Mouse (Mus musculus) bone marrow, adult 2 months (tissue): ENCODE results near the gene Hadh.

ENCODE experiments used
- CTCF ChIP-seq: fragments of 200-500 bp; IDR thresholded peaks from 2 replicates; pipeline ENCODE4 v1.5.1; 2011; ENCODE audit warnings: low read length, control low read depth; ENCODE audit not compliant: control insufficient read depth, insufficient read depth
- POLR2A ChIP-seq: fragments of 200-500 bp; IDR thresholded peaks from 2 replicates; pipeline ENCODE4 v1.6.1; 2011; ENCODE audit warnings: low read depth, mild to moderate bottlenecking, control low read depth, low read length, borderline replicate concordance; ENCODE audit not compliant: control insufficient read depth

DNA sequence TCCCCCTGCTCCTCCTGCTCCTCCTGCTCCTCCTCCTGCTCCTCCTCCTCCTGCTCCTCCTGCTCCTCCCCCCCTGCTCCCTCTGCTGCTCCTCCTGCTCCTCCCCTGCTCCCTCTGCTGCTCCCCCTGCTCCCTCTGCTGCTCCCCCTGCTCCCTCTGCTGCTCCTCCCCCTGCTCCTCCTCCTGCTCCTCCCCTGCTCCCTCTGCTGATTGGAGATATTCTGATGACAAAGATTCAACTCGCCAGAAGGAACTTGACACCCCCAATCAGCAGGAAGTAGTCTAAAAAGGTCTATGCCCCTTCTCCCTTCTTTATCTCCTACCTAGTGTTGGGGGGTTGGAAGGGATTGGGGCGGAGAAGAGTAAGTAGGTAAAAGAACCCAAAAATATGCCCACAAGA, 46.3 kb upstream of the Hadh start:
- TF ChIP-seq CTCF (no peak), POLR2A (no peak)
